ENCODE assay signal across 8 mouse cellular contexts in genomic region chr11:70763582-70763935, GRCm38 (mm10). TPM values are rescaled to one million over a fixed set of nuclear protein-coding genes. Genes with fewer than 3 reads are reported as not detected.
DNase-seq lines count a peak whose midpoint lies in the region; ATAC-seq and TF ChIP-seq lines count a peak whose summit lies in the region.

No protein-coding gene starts in this region.

- peak overlapping the region; percentile 91 for H3K4me2 ChIP-seq in liver, postnatal 0 days (ENCODE audit: low read depth, low read length)

- 26% methylated on average over 3 of the region's 3 CpGs for WGBS in heart, embryonic 10.5 days
- WGBS in hindbrain, embryonic 10.5 days: 30% methylated on average over 3 of the region's 3 CpGs
- whole genome bisulfite sequencing in liver, postnatal 0 days (ENCODE audit: insufficient replicate concordance): 33% methylated on average over 3 of the region's 3 CpGs

- H3K36me3 ChIP-seq in heart, embryonic 10.5 days: peaks cover 10% of the 10 kb centered on the region; the same call in 1 of the 2 replicates
- no peaks in the 10 kb centered on the region for H3K36me3 ChIP-seq in ES-E14 (ENCODE audit: control insufficient read depth, insufficient read depth, low read length, poor library complexity, severe bottlenecking)
- peaks cover 12% of the 10 kb centered on the region for H3K36me3 ChIP-seq in hindbrain, embryonic 10.5 days
- H3K36me3 ChIP-seq in liver, postnatal 0 days (replicated peaks; ENCODE audit: insufficient read depth, low read length): peaks cover 2% of the 10 kb centered on the region; the same call in 1 of the 2 replicates

- H3K9me3 ChIP-seq in heart, embryonic 10.5 days: no peaks in the 10 kb centered on the region
- no peaks in the 10 kb centered on the region for H3K9me3 ChIP-seq in ES-E14 (ENCODE audit: control insufficient read depth, insufficient read depth, low read depth, low read length)
- no peaks in the 10 kb centered on the region for H3K9me3 ChIP-seq in hindbrain, embryonic 10.5 days
- H3K9me3 ChIP-seq in liver, postnatal 0 days (ENCODE audit: low read length): no peaks in the 10 kb centered on the region

- H3K27me3 ChIP-seq in heart, embryonic 10.5 days (ENCODE audit: insufficient read depth, poor library complexity, severe bottlenecking): no peaks in the 10 kb centered on the region
- 0 out of 2 replicates have a peak, but pooled peaks cover 4% of the 10 kb centered on the region for H3K27me3 ChIP-seq in hindbrain, embryonic 10.5 days (ENCODE audit: insufficient read depth, poor library complexity, severe bottlenecking)
- no peaks in the 10 kb centered on the region for H3K27me3 ChIP-seq in liver, postnatal 0 days (ENCODE audit: insufficient read depth, low read length)

- TF ChIP-seq CTCF in liver, postnatal 0 days (IDR thresholded peaks at IDR 0.05; ENCODE audit: low read depth): no peak

- in situ Hi-C loops in ES-E14 (cut with MboI; ENCODE audit: low sequenced_read_pairs in 2 of 2, unreplicated experiment in 2 of 2): no loop called here

- DNase-seq in heart, embryonic 10.5 days (ENCODE audit: low spot score): no peak
- DNase-seq in heart, postnatal 4 days: no peak
- no peak for DNase-seq in ES-E14 (ENCODE audit: low read depth, low spot score)
- no peak for DNase-seq in hindbrain, embryonic 10.5 days (ENCODE audit: low spot score)
- DNase-seq in liver, postnatal 0 days: no peak
- no peak for DNase-seq in layer of hippocampus, adult 8-10 months (ENCODE audit: low spot score in 2 of 2)
- no peak for DNase-seq in urinary bladder, adult 18-20 months (ENCODE audit: low spot score in 2 of 2)
- DNase-seq in right cerebral cortex, postnatal 25 days: no peak

- H3K27ac ChIP-seq in heart, embryonic 10.5 days: peak overlapping the region; percentile 92
- H3K27ac ChIP-seq in ES-E14 (ENCODE audit: insufficient read depth, low read depth, low read length, poor library complexity, severe bottlenecking): peak overlapping the region; percentile 6; the same call in 1 of the 2 replicates
- peak overlapping the region; percentile 95 for H3K27ac ChIP-seq in hindbrain, embryonic 10.5 days
- peak overlapping the region; percentile 91 for H3K27ac ChIP-seq in liver, postnatal 0 days (ENCODE audit: low read depth)

- peaks cover 9% of the 10 kb centered on the region; the same call in 1 of the 2 replicates for H3K4me1 ChIP-seq in heart, embryonic 10.5 days
- 0 out of 4 replicates have a peak, but pooled peaks cover 0 to 3% of the 10 kb centered on the region in 2 experiments for H3K4me1 ChIP-seq in ES-E14 (ENCODE audit: control insufficient read depth in 2 of 2, insufficient read depth in 2 of 2, low read length in 2 of 2, poor library complexity in 1 of 2)
- peaks cover 23% of the 10 kb centered on the region for H3K4me1 ChIP-seq in hindbrain, embryonic 10.5 days (replicated peaks)
- peaks cover 12% of the 10 kb centered on the region for H3K4me1 ChIP-seq in liver, postnatal 0 days (ENCODE audit: insufficient read depth)

- TF ChIP-seq EP300 in liver, postnatal 0 days (IDR thresholded peaks at IDR 0.05; ENCODE audit: low read depth): no peak

- no peak for ATAC-seq in liver, postnatal 0 days

- peak overlapping the region; percentile 79; the same call in 1 of the 2 replicates for H3K9ac ChIP-seq in ES-E14 (ENCODE audit: insufficient read depth, low read depth, low read length, poor library complexity, severe bottlenecking)
- H3K9ac ChIP-seq in liver, postnatal 0 days (replicated peaks): peak overlapping the region; percentile 86

- peak overlapping the region; percentile 76 for H3K4me3 ChIP-seq in heart, embryonic 10.5 days
- H3K4me3 ChIP-seq in ES-E14 (ENCODE audit: insufficient read depth in 1 of 2, low read depth in 1 of 2, low read length in 2 of 2, poor library complexity in 1 of 2, severe bottlenecking in 1 of 2): peak overlapping the region; percentile 77 to 97
- H3K4me3 ChIP-seq in hindbrain, embryonic 10.5 days: peak overlapping the region; percentile 89
- peak overlapping the region; percentile 74 for H3K4me3 ChIP-seq in liver, postnatal 0 days (ENCODE audit: low read depth, low read length)

TF ChIP-seq in ES-E14, 5 proteins besides CTCF, POLR2A, EP300 and RAD21:
- TF ChIP-seq ZNF384 (IDR thresholded peaks at IDR 0.05; ENCODE audit: low read depth, low read length) (no peak), CHD2 (IDR thresholded peaks at IDR 0.05; ENCODE audit: low read depth, low read length) (no peak), ZC3H11A (IDR thresholded peaks at IDR 0.05; ENCODE audit: borderline replicate concordance, low read depth, low read length) (no peak), HCFC1 (IDR thresholded peaks at IDR 0.05; ENCODE audit: borderline replicate concordance, insufficient read depth, low read length) (no peak), MAFK (IDR thresholded peaks at IDR 0.05; ENCODE audit: insufficient read depth, low read depth, low read length) (no peak)

RNA-seq across cellular contexts. Expression of gene Zfp3, which starts 0.5 kb away (rescaled TPM):
- 7.6 and 8.9 TPM in 2 replicates for polyA plus RNA-seq in heart, embryonic 10.5 days (2016; fragmentation: Nextera tagmentation; extraction: Ambion mirVana)
- total RNA-seq in heart, postnatal 4 days (2021): 10 to 100 TPM; 11.8 to 12.1 TPM
- 1.4 and 2.1 TPM in 2 replicates for total RNA-seq in ES-E14 (2012; rRNA removed)
- 7.2 and 8.1 TPM in 2 replicates for polyA plus RNA-seq in hindbrain, embryonic 10.5 days (2016; fragmentation: Nextera tagmentation; extraction: Ambion mirVana)
- 1.9 and 2.0 TPM in 2 replicates for polyA plus RNA-seq in liver, postnatal 0 days (2015; fragmentation: Nextera tagmentation; extraction: Ambion mirVana)
- 10 to 100 TPM; 20.4 to 23.8 (median 22.2) TPM for total RNA-seq in layer of hippocampus, adult 8-10 months (2022)

RNA-seq across cellular contexts. Expression of gene Scimp, which starts 48.8 kb away (rescaled TPM):
- polyA plus RNA-seq in heart, embryonic 10.5 days (2016; fragmentation: Nextera tagmentation; extraction: Ambion mirVana): not detected in 2 replicates
- not detected for total RNA-seq in heart, postnatal 4 days (2021)
- total RNA-seq in ES-E14 (2012; rRNA removed): not detected in 2 replicates
- polyA plus RNA-seq in hindbrain, embryonic 10.5 days (2016; fragmentation: Nextera tagmentation; extraction: Ambion mirVana): not detected in 2 replicates
- polyA plus RNA-seq in liver, postnatal 0 days (2015; fragmentation: Nextera tagmentation; extraction: Ambion mirVana): 2.6 and 3.0 TPM in 2 replicates
- total RNA-seq in layer of hippocampus, adult 8-10 months (2022): 1 to 10 TPM in 1 of 4 experiments, under 1 TPM in 1, not detected in 2; 0.83 to 1.9 TPM

Comparison
In these comparisons a context has a peak if more than half of its experiments do, and no peak if none do; other contexts are left out.
1. H3K27ac ChIP-seq: peak in every context shown above with its lines; median percentile 95 in hindbrain, embryonic 10.5 days; 92 in heart, embryonic 10.5 days; 91 in liver, postnatal 0 days; 6 in ES-E14.